Mouse (Mus musculus): ENCODE measurements around the gene Dpp7. TPM values are rescaled to one million over a fixed set of nuclear protein-coding genes. Genes with fewer than 3 reads are reported as not detected.
A peak's percentile ranks its signal among the peaks of the same experiment; 100 is the strongest.

The Dpp7 gene
- polyA plus RNA-seq, 1 experiment from 2014 or later: 25.5 TPM

DNA sequence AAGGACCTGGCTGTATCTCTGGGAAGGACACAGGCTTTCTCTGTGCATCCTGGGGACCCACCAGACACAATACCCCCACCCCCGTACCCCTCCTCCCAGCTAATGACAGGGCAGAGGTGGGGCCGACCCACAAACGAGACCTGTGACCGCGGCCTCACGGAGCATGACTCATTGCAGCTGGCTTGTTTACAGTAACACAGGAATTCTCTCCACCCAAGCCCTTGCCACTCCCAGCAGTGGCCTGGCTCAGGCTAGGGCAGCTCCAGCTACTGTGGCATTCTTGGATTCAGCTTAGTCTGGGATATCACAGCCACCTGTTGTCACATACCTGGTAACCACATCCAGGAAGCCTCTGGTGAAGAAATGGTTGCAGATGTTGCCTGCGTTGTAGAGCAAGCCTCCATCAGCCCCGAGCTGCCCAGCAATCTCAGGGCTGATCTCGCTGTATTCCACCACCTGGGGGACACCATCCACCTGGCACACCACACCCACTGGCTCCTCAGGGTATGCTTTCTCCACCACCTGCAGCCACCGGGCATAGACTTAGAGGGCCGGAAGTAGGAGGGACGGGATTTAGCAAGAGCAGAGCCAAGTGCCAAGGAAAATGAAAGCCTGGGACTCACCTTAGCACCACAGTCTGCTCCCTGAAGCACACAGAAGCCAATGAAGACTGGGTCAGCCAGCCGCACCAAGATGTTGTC is 7.5 kb upstream of the Dpp7 start:
- Histone ChIP-seq H3K4me1 (peaks cover 10% of the 10 kb centered on the region), H3K27ac (replicated peaks) (no peak overlapping the region), H3K27me3 (peaks cover 33% of the 10 kb centered on the region), H3K9me3 (no peaks in the 10 kb centered on the region), H3K9ac (replicated peaks) (no peak overlapping the region), H3K4me3 (no peak overlapping the region), H3K4me2 (replicated peaks) (no peak overlapping the region), H3K36me3 (no peaks in the 10 kb centered on the region)
- no peak for ATAC-seq (replicated peaks)
- WGBS: 63% methylated on average over 13 of the region's 13 CpGs

DNA sequence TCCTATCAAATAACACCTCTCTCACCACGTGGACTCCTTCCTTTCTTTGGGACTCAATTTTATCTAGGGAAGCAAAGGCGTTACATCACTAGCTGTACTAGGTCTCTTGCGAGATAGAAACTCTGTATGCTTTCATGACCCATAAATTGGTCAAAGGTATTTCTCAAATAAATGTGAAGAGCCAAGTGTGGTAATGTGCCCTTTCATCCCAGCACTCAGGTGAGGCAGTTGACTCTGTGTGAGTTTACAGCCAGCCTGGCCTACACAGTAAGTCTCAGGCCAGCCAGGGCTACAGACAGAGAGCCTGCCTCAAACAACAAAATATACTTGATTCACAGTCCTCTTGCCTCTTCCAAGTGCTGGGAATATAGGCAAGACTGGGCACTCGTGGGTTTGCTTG is 3.7 kb upstream of the Dpp7 start:
- H3K9me3 ChIP-seq: no peaks in the 10 kb centered on the region
- ATAC-seq (replicated peaks): no peak
- no peak overlapping the region for H3K27ac ChIP-seq (replicated peaks)
- WGBS: 83% methylated on average over 4 of the region's 4 CpGs
- H3K36me3 ChIP-seq: no peaks in the 10 kb centered on the region
- H3K4me2 ChIP-seq (replicated peaks): no peak overlapping the region
- H3K9ac ChIP-seq (replicated peaks): no peak overlapping the region
- no peak overlapping the region for H3K4me3 ChIP-seq
- peaks cover 16% of the 10 kb centered on the region for H3K27me3 ChIP-seq
- H3K4me1 ChIP-seq: peaks cover 24% of the 10 kb centered on the region

DNA sequence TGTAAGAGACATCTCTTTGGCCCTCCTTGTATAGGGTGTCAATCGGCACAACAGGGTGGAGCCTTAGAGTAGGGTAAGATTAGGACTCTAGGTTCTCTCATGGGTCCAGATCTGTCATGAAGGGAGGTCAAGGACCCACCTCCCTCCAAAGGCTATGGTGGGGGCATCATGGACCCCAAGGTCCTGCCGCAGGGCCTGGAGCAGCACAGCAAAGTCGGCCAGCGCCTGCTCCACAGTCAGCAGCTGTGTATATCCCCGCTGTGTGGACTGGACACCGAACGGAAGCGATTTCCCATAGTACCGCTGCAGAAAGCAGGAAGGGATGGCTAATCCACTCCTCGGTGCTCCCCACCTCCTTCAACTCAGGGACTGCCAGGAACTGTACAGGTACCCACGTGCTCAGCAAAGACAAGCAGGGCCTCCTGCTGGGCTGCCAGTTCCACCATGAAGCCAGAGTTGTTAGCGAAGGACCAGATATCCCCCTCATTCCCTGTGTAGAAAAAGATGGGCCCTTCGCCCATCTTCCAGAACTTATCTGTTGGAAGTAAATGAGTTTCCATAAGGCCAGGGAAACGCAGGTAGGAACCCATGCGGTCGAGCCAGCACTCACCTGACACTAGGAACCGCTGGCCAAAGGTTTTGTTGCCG is 616 bp downstream of the Dpp7 start:
- H3K36me3 ChIP-seq: peaks cover 24% of the 10 kb centered on the region
- peaks cover 23% of the 10 kb centered on the region for H3K4me1 ChIP-seq
- H3K4me2 ChIP-seq (replicated peaks): peak overlapping the region; percentile 95
- H3K4me3 ChIP-seq: peak overlapping the region; percentile 61
- no peak for ATAC-seq (replicated peaks)
- no peaks in the 10 kb centered on the region for H3K27me3 ChIP-seq
- whole genome bisulfite sequencing: 37% methylated on average over 18 of the region's 18 CpGs
- H3K27ac ChIP-seq (replicated peaks): no peak overlapping the region
- H3K9ac ChIP-seq (replicated peaks): peak overlapping the region; percentile 68
- no peaks in the 10 kb centered on the region for H3K9me3 ChIP-seq

DNA sequence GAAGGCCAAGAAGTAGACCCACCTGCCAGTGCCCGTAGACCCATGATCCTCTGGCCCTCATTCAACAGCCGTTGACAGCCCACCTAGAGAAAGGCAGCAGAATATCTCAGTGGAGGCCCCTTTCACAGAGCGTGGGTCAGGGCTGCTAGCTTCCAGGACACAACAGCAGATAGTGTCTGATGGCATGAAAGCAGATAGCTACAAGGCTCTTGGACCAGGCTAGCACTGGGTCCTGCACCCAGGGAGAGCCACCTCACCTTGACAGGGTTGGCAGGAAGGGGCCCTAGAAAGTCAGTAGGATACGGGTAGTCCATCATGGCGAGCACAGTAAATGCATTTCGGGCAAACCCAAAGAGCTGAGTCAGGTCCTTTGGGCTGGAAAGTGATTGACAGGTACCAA is 1.9 kb downstream of the Dpp7 start:
- Histone ChIP-seq H3K4me2 (replicated peaks) (no peak overlapping the region), H3K9me3 (no peaks in the 10 kb centered on the region), H3K9ac (replicated peaks) (no peak overlapping the region), H3K4me1 (peaks cover 23% of the 10 kb centered on the region), H3K27ac (replicated peaks) (no peak overlapping the region), H3K27me3 (no peaks in the 10 kb centered on the region), H3K36me3 (peaks cover 38% of the 10 kb centered on the region), H3K4me3 (no peak overlapping the region)
- WGBS: 84% methylated on average over 6 of the region's 6 CpGs
- no peak for ATAC-seq (replicated peaks)

DNA sequence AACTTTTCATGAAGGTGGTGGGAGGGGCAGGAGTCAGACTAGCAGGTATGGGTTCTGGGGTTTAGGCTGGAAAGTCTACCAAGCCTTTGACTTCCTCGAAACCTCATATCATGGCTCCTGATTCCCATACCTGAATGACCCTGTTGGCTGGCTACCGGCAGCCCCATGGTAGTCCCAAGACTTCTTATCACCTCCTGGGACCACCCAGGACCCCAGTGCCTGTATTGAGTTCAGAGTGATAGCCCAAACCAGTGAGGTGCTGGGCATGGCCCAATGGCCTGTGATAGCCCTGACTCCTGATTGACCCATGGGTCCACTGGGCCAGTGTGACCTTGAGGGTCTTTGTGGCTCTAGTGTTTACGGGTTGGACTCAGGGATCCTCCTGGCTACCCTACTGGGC is 5.5 kb downstream of the Dpp7 start:
- H3K4me3 ChIP-seq: no peak overlapping the region
- peaks cover 8% of the 10 kb centered on the region for H3K4me1 ChIP-seq
- no peaks in the 10 kb centered on the region for H3K9me3 ChIP-seq
- H3K4me2 ChIP-seq (replicated peaks): no peak overlapping the region
- peaks cover 70% of the 10 kb centered on the region for H3K36me3 ChIP-seq
- no peak for ATAC-seq (replicated peaks)
- H3K27me3 ChIP-seq: no peaks in the 10 kb centered on the region
- 95% methylated on average over 3 of the region's 3 CpGs for WGBS
- H3K9ac ChIP-seq (replicated peaks): no peak overlapping the region
- H3K27ac ChIP-seq (replicated peaks): no peak overlapping the region

DNA sequence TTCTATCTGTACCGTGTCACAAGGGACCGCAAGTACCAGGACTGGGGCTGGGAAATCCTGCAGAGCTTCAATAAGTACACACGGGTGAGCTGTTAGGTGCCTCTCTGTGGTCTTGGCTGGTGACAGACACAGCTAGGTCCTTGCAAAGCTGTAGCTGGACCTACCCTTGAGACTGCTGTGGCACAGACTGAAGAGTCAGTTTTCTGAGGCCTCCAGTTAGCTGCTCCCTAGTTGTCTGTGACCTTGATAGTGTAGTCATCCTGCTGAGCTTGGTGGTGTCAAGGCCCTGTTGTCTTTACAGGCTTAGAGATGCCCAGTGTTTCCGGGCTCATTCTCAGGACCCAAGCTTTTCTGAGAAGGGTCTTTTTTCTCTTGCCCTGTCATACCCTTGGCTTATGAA is 6.7 kb downstream of the Dpp7 start:
- Histone ChIP-seq H3K9ac (replicated peaks) (no peak overlapping the region), H3K9me3 (no peaks in the 10 kb centered on the region), H3K4me2 (replicated peaks) (no peak overlapping the region), H3K36me3 (peaks cover 82% of the 10 kb centered on the region), H3K4me3 (no peak overlapping the region), H3K4me1 (no peaks in the 10 kb centered on the region), H3K27ac (replicated peaks) (no peak overlapping the region), H3K27me3 (no peaks in the 10 kb centered on the region)
- WGBS: 96% methylated on average over 4 of the region's 4 CpGs
- no peak for ATAC-seq (replicated peaks)

DNA sequence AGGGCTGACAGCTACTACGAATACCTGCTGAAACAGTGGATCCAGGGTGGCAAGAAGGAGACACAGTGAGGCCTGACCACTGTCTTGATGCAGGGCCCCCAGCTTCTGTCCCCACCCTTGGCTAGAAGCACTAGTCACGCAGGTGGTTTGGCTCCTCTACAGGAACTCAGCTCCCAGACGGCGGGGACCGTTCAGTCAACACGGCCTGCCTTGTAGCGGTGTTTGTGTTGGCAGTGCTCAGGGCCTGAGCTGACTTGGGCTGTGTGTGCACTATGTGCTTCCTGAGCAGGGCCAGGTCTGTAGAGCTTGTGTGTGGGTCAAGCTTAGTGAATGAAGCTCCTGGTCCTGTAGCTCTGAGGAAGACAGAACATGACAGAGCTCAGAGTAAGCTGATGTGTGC is 8.0 kb downstream of the Dpp7 start:
- H3K27me3 ChIP-seq: no peaks in the 10 kb centered on the region
- H3K9ac ChIP-seq (replicated peaks): no peak overlapping the region
- H3K36me3 ChIP-seq: peaks cover 95% of the 10 kb centered on the region
- H3K4me3 ChIP-seq: no peak overlapping the region
- no peak for ATAC-seq (replicated peaks)
- H3K4me2 ChIP-seq (replicated peaks): no peak overlapping the region
- H3K4me1 ChIP-seq: no peaks in the 10 kb centered on the region
- 93% methylated on average over 7 of the region's 7 CpGs for WGBS
- no peaks in the 10 kb centered on the region for H3K9me3 ChIP-seq
- no peak overlapping the region for H3K27ac ChIP-seq (replicated peaks)

DNA sequence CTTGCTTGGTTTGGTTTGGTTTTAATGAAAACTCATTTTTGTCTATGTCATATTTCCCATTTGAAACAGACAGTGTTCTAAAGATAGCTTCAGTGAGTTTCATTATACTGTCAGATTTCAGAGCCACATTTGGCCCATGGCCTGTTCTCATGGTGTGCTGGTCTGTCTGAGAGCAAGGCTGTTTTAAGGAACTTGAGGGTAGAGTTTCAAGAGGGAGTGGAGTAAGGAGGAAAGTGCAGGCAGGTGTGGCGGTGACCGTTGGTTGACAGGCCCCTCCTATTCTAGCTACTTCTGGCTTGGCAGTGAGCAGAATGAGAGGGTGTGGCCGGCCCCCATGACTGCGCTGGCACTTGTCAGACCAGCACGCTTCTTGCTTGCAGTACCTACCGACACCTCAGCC is 17.9 kb downstream of the Dpp7 start:
- no peak for ATAC-seq (replicated peaks)
- H3K36me3 ChIP-seq: peaks cover 80% of the 10 kb centered on the region
- H3K9me3 ChIP-seq: no peaks in the 10 kb centered on the region
- H3K4me2 ChIP-seq (replicated peaks): no peak overlapping the region
- H3K4me3 ChIP-seq: no peak overlapping the region
- H3K4me1 ChIP-seq: peaks cover 18% of the 10 kb centered on the region
- H3K27ac ChIP-seq (replicated peaks): no peak overlapping the region
- no peaks in the 10 kb centered on the region for H3K27me3 ChIP-seq
- H3K9ac ChIP-seq (replicated peaks): no peak overlapping the region
- 96% methylated on average over 6 of the region's 6 CpGs for WGBS

DNA sequence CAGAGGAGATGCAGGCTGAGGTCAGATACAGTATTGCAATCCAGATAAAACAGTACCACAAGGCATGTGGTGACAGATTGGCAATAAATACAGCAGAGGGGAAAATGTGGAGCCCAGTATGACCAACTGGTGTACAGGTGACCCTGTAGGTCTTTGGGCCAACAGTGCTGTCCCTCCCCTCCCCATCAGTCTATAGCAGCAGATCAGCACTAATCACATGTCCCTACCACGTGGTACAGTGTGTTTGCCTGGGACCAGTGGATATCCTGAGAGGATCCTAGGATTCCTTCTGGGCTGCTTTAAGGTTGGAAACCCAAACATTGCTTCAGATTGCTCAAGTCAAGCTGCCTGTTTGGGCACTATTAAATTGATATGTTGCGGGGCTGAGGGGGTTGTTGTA is 22.6 kb downstream of the Dpp7 start:
- 87% methylated on average over 2 of the region's 2 CpGs for WGBS
- peak overlapping the region; percentile 72 for H3K9ac ChIP-seq (replicated peaks)
- H3K27ac ChIP-seq (replicated peaks): no peak overlapping the region
- H3K4me1 ChIP-seq: peaks cover 31% of the 10 kb centered on the region
- peak overlapping the region; percentile 89 for H3K4me2 ChIP-seq (replicated peaks)
- H3K36me3 ChIP-seq: peaks cover 48% of the 10 kb centered on the region
- H3K27me3 ChIP-seq: no peaks in the 10 kb centered on the region
- ATAC-seq (replicated peaks): no peak
- no peaks in the 10 kb centered on the region for H3K9me3 ChIP-seq
- H3K4me3 ChIP-seq: peak overlapping the region; percentile 90

DNA sequence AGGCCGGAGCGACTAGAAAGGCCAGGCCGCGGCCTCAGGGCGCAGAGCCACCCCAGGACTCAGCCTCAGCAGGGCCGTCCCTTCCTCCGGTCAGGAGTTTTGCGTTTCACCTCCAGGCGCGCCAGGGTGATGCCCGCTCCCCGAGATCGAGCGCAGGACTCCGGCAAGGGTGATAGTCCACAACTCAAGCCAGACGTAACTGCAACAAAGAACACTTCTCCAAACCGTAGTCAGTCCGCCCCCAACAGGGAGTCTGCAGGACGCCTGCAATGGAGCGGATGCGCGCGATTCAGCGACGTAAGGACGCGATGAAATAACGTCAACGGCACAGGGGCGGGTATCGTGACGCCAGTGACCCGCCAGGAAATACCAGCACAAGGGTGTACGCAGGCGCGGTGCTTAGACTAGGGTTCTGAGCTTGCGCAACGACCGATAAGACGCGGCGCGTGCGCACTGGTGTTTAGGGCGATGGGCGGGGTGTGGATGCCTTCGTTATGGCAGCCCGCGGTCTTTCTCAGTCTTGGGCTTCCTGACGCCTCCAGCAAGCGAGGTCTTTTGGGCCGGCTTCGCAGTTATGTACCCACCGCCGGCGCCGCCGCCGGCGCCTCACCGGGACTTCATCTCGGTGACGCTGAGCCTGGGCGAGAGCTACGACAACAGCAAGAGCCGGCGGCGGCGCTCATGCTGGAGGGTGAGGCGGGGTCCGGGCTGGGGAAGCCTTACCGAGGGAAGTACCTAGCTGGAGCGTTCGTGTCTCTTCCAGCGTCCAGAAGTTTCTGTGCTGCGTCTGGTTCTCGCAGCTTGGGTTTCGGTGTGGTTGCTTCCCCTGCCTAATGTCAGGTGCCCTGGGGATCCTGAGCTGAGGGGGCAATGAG is 23.6 kb downstream of the Dpp7 start, which contains the start of gene Man1b1:
Gene Man1b1 (plus strand): TSS at position 53 of the 875 bp plus-strand sequence.
- Histone ChIP-seq H3K9me3 (no peaks in the 10 kb centered on the region), H3K36me3 (peaks cover 38% of the 10 kb centered on the region), H3K4me2 (replicated peaks) (peak within 1 kb of the TSS; percentile 89), H3K9ac (replicated peaks) (peak within 1 kb of the TSS; percentile 78), H3K4me3 (peak within 1 kb of the TSS; percentile 90), H3K27ac (replicated peaks) (peak within 1 kb of the TSS; percentile 90), H3K4me1 (peaks cover 31% of the 10 kb centered on the region), H3K27me3 (no peaks in the 10 kb centered on the region)
- ATAC-seq (replicated peaks): peak; percentile 99
- WGBS: under 1% methylated on average over 78 of the region's 78 CpGs

DNA sequence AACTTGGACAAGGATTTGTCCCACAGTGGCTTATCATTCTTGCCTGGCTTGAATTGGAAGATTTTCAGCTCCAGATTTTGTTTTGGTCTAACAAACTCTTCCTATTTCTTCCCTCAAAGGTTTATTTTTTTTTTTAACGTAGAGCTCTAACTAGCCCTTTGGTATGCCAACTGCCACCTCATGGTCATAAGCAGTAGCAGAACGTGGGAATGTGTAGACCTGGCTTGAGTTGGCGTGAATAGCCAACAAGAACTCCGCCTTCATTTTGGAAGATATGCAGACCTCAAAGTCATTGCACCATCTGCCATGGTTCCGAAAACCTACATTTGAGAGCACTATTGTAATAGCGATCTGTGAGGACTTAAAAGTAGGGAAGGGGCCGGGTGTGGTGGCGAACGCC is 24.7 kb downstream of the Dpp7 start:
- peak overlapping the region; percentile 74 for H3K4me2 ChIP-seq (replicated peaks)
- peak overlapping the region; percentile 90 for H3K4me3 ChIP-seq
- peaks cover 31% of the 10 kb centered on the region for H3K4me1 ChIP-seq
- 64% methylated on average over 9 of the region's 9 CpGs for WGBS
- H3K36me3 ChIP-seq: peaks cover 27% of the 10 kb centered on the region
- no peak overlapping the region for H3K27ac ChIP-seq (replicated peaks)
- H3K9me3 ChIP-seq: no peaks in the 10 kb centered on the region
- H3K27me3 ChIP-seq: no peaks in the 10 kb centered on the region
- ATAC-seq (replicated peaks): no peak
- peak overlapping the region; percentile 78; the same call in 1 of the 2 replicates for H3K9ac ChIP-seq (replicated peaks)

DNA sequence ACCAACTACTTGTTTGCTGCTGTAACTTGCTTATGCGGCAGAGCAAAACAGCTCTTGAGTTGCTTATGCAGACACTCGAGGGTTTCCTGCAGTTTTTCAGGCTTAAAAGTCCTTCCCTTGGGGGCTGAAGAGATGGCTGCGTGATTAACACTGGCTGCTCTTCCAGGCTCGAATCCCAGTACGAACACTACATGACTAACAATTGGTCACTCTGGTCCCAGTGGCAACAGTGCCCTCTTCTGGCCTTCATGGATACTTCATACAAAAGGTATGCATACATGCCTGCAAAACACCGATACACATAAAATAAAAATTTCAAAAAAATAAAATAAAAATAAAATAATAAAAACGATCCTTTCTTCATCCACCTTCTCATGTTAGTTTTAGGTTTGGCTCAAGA is 27.7 kb downstream of the Dpp7 start:
- no peaks in the 10 kb centered on the region for H3K36me3 ChIP-seq
- no peak overlapping the region for H3K4me2 ChIP-seq (replicated peaks)
- H3K9ac ChIP-seq (replicated peaks): no peak overlapping the region
- H3K4me3 ChIP-seq: no peak overlapping the region
- 32% methylated on average over 7 of the region's 7 CpGs for WGBS
- peaks cover 14% of the 10 kb centered on the region for H3K4me1 ChIP-seq
- ATAC-seq (replicated peaks): no peak
- H3K27me3 ChIP-seq: no peaks in the 10 kb centered on the region
- no peak overlapping the region for H3K27ac ChIP-seq (replicated peaks)
- H3K9me3 ChIP-seq: no peaks in the 10 kb centered on the region
